Mouse (Mus musculus) heart, postnatal 0 days (tissue): Measurements from ENCODE around the gene Olfr1380. TPM values are rescaled to one million over a fixed set of nuclear protein-coding genes. Genes with fewer than 3 reads are reported as not detected.
A peak's percentile ranks its signal among the peaks of the same experiment; 100 is the strongest.
"Not testable (repeated sequence)": the region's sequence is repeated elsewhere in the genome, so short reads cannot be mapped to it uniquely, and the experiment has no call there.

Experiments
- ATAC-seq: fragments of 200-750 bp; cut with Nextera tagmentation; 2 replicates; pipeline ENCODE4 v1.8.0; 2017; ENCODE audit warnings: low read depth, moderate number of reproducible peaks, moderate library complexity; ENCODE audit not compliant: insufficient read depth
- DNase-seq: peaks from one replicate; pipeline ENCODE4 v3.0.0-alpha.2; 2016; ENCODE audit warnings: low spot score
- H3K27ac ChIP-seq: fragments of 300-500 bp; sonication (generic); 2 replicates; pipeline ENCODE4 v1.5.1; 2014; ENCODE audit warnings: low read depth, mild to moderate bottlenecking
- H3K27me3 ChIP-seq: fragments of 300-500 bp; sonication (generic); 2 replicates; pipeline ENCODE4 v1.6.1; 2014; ENCODE audit warnings: low read length, mixed read lengths; ENCODE audit not compliant: control insufficient read depth, insufficient read depth
- H3K36me3 ChIP-seq: fragments of 300-500 bp; sonication (generic); replicated peaks from 2 replicates; pipeline ENCODE4 v1.6.1; 2014; ENCODE audit warnings: low read length, mixed read lengths; ENCODE audit not compliant: control insufficient read depth, insufficient read depth
- H3K4me1 ChIP-seq: fragments of 300-500 bp; sonication (generic); 2 replicates; pipeline ENCODE4 v1.6.1; 2014; ENCODE audit warnings: antibody characterized with exemption; ENCODE audit not compliant: control insufficient read depth, insufficient read depth
- H3K4me2 ChIP-seq: fragments of 300-500 bp; sonication (generic); 2 replicates; pipeline ENCODE4 v1.6.1; 2014; ENCODE audit warnings: low read depth, mild to moderate bottlenecking, low read length, moderate library complexity
- H3K4me3 ChIP-seq: fragments of 300-500 bp; sonication (generic); 2 replicates; pipeline ENCODE4 v1.5.1; 2014; ENCODE audit warnings: low read depth, low read length
- H3K9ac ChIP-seq: fragments of 300-500 bp; sonication (generic); replicated peaks from 2 replicates; pipeline ENCODE4 v1.6.1; 2014; ENCODE audit warnings: low read depth, low read length, mixed read lengths
- H3K9me3 ChIP-seq: fragments of 300-500 bp; sonication (generic); replicated peaks from 2 replicates; pipeline ENCODE4 v1.6.1; 2016; ENCODE audit warnings: low read length; ENCODE audit not compliant: control insufficient read depth
- CTCF ChIP-seq: IDR thresholded peaks from 2 replicates; pipeline ENCODE4 v1.5.1; 2016; ENCODE audit warnings: antibody characterized with exemption, control low read depth, low read depth
- EP300 ChIP-seq: IDR thresholded peaks from 2 replicates; pipeline ENCODE4 v1.6.1; 2016; ENCODE audit warnings: antibody characterized with exemption, low read depth
- WGBS: fragments of 180-500 bp; shearing (Covaris S2); extraction: QIAGEN DNeasy Blood & Tissue Kit; methylation state at CpG from one replicate; pipeline ENCODE4 v1.1.7; 2014; 5-methylcytosine and 5-hydroxymethylcytosine counted together
- polyA plus RNA-seq: library from polyadenylated mRNA; unstranded; fragments of >200 nt; fragmentation: Nextera tagmentation; extraction: Ambion mirVana; gene quantifications from 2 replicates; pipeline ENCODE4 v1.2.1, GENCODE M21; 2015
- total RNA-seq: library from RNA; depleted of rRNA; stranded (reverse); fragments of >200 nt; gene quantifications from 2 replicates; pipeline ENCODE4 v1.2.3, GENCODE M21; 2014; ENCODE audit warnings: low replicate concordance; rRNA removed

Olfr1380 gene
- total and polyA plus RNA-seq, 2 experiments from 2014 or later = not detected

DNA sequence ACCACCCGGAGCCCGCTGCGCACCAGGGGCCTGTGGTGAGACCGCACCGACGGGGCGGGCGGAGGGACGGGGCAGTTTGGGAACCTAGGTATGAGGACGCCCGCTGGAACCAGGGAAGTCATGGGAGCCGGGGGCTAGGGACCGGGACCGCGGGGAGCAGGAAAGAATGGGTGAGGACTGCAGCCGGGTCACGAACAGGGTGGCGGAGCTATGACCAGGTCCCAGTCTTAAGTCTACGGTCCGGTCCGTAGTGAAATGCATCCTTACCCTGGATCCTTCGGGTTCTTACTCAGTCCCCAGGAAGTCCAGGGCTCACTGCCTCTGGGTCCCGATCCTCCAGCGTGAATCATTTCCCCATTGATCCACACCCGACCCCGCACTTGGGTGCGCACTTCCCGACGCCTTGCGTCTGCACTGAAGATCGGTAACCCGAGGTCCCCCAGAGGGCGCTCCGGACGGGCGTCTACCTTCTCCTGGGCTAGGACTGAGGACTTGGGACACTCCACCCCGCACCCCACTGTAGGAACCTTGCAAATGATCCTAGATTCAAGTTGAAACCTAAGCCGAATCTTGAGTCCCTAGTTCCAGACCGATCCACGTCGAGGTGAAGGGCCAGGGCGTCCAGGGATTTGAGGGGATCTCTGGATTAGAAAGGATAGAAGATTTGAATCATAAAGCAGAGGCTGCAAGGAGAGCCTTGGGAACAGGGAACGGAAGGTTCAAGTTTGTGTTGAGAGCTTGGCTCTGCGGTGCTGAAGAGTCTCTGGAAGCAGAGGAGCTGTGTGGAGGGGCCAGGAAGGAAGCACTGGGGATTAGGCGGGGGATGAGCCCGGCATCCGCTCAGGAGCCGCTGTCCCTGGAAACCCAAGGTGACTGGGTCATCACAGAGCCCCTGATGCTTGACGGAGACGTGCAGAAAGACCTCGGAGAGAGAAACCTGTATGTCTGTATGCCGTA, 53.5 kb downstream of the Olfr1380 start:
- H3K36me3 ChIP-seq, H3K27me3 ChIP-seq, H3K4me1 ChIP-seq, H3K9me3 ChIP-seq, DNase-seq: not testable (repeated sequence)
- TF ChIP-seq CTCF = peak; percentile 14; the same call in 1 of the 2 replicates
- peak overlapping the region; percentile 63 for H3K4me3 ChIP-seq
- peak overlapping the region; percentile 76 for H3K4me2 ChIP-seq
- H3K27ac ChIP-seq = peak overlapping the region; percentile 64
- peak overlapping the region; percentile 50 for H3K9ac ChIP-seq
- ATAC-seq = peak; percentile 37; the same call in 1 of the 2 replicates
- whole genome bisulfite sequencing = 1% methylated on average over 48 of the region's 52 CpGs

DNA sequence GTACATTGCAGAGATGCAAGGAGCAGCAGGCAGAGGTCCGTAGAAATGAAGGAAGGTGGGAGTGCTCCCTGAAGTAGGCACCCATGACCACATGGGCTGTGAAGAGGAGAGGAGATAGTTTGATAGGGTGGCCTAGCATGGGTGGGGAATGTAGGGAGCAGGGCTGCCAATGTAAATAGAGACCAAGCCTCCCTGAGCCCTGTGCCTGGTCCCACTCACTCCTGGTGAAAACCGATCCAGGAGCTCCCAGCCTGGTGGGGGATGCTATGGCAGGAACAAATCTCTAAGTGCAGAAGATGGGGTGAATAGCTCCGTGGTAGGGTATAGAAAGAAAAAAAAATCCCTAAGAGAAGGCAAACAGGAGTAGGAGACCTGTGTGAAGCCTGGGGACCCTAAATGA, 54.7 kb downstream of the Olfr1380 start:
- not testable (repeated sequence) for DNase-seq, H3K9me3 ChIP-seq, H3K27ac ChIP-seq, H3K27me3 ChIP-seq, H3K36me3 ChIP-seq, H3K4me2 ChIP-seq, H3K4me3 ChIP-seq, H3K4me1 ChIP-seq, ATAC-seq, H3K9ac ChIP-seq
- 50% methylated on average over 3 of the region's 3 CpGs for WGBS

DNA sequence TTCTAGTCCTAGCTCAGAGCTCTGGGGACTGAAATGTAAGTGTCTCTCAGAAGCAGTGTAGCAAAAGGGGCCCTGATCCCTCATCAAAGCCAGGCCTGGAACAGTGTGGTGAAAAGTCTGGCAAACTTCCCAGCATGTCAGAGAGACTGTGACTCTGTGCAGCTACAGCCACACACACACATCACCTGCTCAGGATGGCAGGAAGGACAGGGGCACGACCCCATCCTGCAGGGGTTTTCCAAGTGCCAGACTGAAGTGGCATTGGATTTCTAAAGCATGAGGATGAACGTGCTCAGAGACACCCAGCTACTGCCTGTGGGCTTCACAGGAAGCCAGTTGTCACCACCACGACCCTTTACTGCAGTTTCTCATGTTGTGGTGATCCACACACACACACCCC, 55.5 kb downstream of the Olfr1380 start:
- no peak for TF ChIP-seq CTCF
- TF ChIP-seq EP300 = no peak
- Histone ChIP-seq H3K27me3 (no peaks in the 10 kb centered on the region), H3K9me3 (no peaks in the 10 kb centered on the region), H3K27ac (no peak overlapping the region), H3K36me3 (no peaks in the 10 kb centered on the region), H3K4me3 (no peak overlapping the region), H3K4me1 (peaks cover 9% of the 10 kb centered on the region), H3K9ac (no peak overlapping the region), H3K4me2 (no peak overlapping the region)
- ATAC-seq = no peak
- DNase-seq = no peak
- WGBS = 14% methylated on average over 3 of the region's 3 CpGs

DNA sequence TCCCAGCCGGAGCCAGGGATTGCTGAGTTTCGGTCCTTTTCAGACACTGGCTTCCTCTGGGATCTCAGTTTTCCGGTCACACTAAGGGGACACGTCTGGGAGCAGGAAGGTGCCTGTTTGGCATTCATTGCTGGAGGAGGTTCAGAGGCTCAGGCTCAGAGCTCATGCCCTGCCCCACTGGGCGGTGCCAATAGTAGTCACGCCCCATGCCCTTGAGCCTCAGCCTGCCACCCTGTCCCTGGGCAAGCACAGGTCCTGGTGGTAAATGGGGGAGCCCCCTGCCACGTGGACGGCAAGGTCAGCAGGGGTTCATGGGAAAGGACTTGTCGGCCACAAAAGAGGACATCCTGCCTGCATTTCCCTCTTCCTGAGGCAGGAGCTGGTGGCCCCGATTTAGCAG, 56.7 kb downstream of the Olfr1380 start:
- WGBS = 5% methylated on average over 10 of the region's 10 CpGs
- no peak overlapping the region; the same call in 1 of the 2 replicates for H3K4me2 ChIP-seq
- ATAC-seq = peak; percentile 55

More for the DNA sequence above, 56.7 kb downstream of the Olfr1380 start:
- no peak for TF ChIP-seq CTCF
- TF ChIP-seq EP300 = no peak; the same call in 1 of the 2 replicates
- DNase-seq = no peak
- Histone ChIP-seq H3K36me3 (no peaks in the 10 kb centered on the region), H3K9me3 (no peaks in the 10 kb centered on the region), H3K4me1 (peaks cover 9% of the 10 kb centered on the region), H3K9ac (no peak overlapping the region), H3K27ac (no peak overlapping the region), H3K27me3 (no peaks in the 10 kb centered on the region), H3K4me3 (no peak overlapping the region)

Other genes with a start within 250 kb of the Olfr1380 start
- not detected in 2 replicates for gene Olfr1391, start 234.1 kb upstream of the Olfr1380 start, total RNA-seq
- not detected in 2 replicates for gene Olfr1391, start 234.1 kb upstream of the Olfr1380 start, polyA plus RNA-seq
- gene Olfr1390, start 221.7 kb upstream of the Olfr1380 start, total RNA-seq = not detected in 2 replicates
- not detected in 2 replicates for gene Olfr1390, start 221.7 kb upstream of the Olfr1380 start, polyA plus RNA-seq
- gene Olfr1389, start 133.8 kb upstream of the Olfr1380 start, total RNA-seq = not detected in 2 replicates
- not detected in 2 replicates for gene Olfr1389, start 133.8 kb upstream of the Olfr1380 start, polyA plus RNA-seq
- gene Olfr1388, start 120.3 kb upstream of the Olfr1380 start, total RNA-seq = not detected in 2 replicates
- gene Olfr1388, start 120.3 kb upstream of the Olfr1380 start, polyA plus RNA-seq = not detected in 2 replicates
- not detected in 2 replicates for gene Olfr1387, start 101.5 kb upstream of the Olfr1380 start, total RNA-seq
- gene Olfr1387, start 101.5 kb upstream of the Olfr1380 start, polyA plus RNA-seq = not detected in 2 replicates
- not detected in 2 replicates for gene Olfr1386, start 91.8 kb upstream of the Olfr1380 start, total RNA-seq
- gene Olfr1386, start 91.8 kb upstream of the Olfr1380 start, polyA plus RNA-seq = not detected in 2 replicates
- not detected in 2 replicates for gene Olfr1385, start 67.8 kb upstream of the Olfr1380 start, total RNA-seq
- not detected in 2 replicates for gene Olfr1385, start 67.8 kb upstream of the Olfr1380 start, polyA plus RNA-seq
- gene Olfr1384, start 50.2 kb upstream of the Olfr1380 start, total RNA-seq = not detected in 2 replicates
- gene Olfr1384, start 50.2 kb upstream of the Olfr1380 start, polyA plus RNA-seq = not detected in 2 replicates
- not detected in 2 replicates for gene Olfr1383, start 37.2 kb upstream of the Olfr1380 start, total RNA-seq
- not detected in 2 replicates for gene Olfr1383, start 37.2 kb upstream of the Olfr1380 start, polyA plus RNA-seq
- gene Olfr1382, start 28.6 kb upstream of the Olfr1380 start, total RNA-seq = not detected in 2 replicates
- not detected in 2 replicates for gene Olfr1382, start 28.6 kb upstream of the Olfr1380 start, polyA plus RNA-seq
- gene Olfr1381, start 13.4 kb upstream of the Olfr1380 start, total RNA-seq = not detected in 2 replicates
- not detected in 2 replicates for gene Olfr1381, start 13.4 kb upstream of the Olfr1380 start, polyA plus RNA-seq
- 13.6 and 16.5 TPM in 2 replicates for gene Flt4, start 52.4 kb downstream of the Olfr1380 start, total RNA-seq
- gene Flt4, start 52.4 kb downstream of the Olfr1380 start, polyA plus RNA-seq = 3.2 and 3.3 TPM in 2 replicates
- gene Scgb3a1, start 106.7 kb downstream of the Olfr1380 start, total RNA-seq = 2.0 and 82.4 TPM in 2 replicates
- gene Scgb3a1, start 106.7 kb downstream of the Olfr1380 start, polyA plus RNA-seq = 2.0 and 301 TPM in 2 replicates
- 21.4 and 36.6 TPM in 2 replicates for gene Cnot6, start 155.8 kb downstream of the Olfr1380 start, total RNA-seq
- gene Cnot6, start 155.8 kb downstream of the Olfr1380 start, polyA plus RNA-seq = 19.6 and 19.8 TPM in 2 replicates
- 6.1 and 10.8 TPM in 2 replicates for gene Gfpt2, start 237.3 kb downstream of the Olfr1380 start, total RNA-seq
- gene Gfpt2, start 237.3 kb downstream of the Olfr1380 start, polyA plus RNA-seq = 8.5 TPM in 2 replicates